In genomic region chr7:46795287-46796205, GRCm38 (mm10) we compare ENCODE assay signal across 8 mouse cellular contexts. TPM values are rescaled to one million over a fixed set of nuclear protein-coding genes. Genes with fewer than 3 reads are reported as not detected.
DNase-seq lines count a peak whose midpoint lies in the region; ATAC-seq lines count a peak whose summit lies in the region.

Gene Hps5 (minus strand): TSS chr7:46796064.
Gene Gtf2h1 (plus strand): TSS chr7:46796103.

- ATAC-seq in hindbrain, embryonic 15.5 days (ENCODE audit: low FRiP score, low read depth): peak; percentile 97

- DNase-seq in R1 (ENCODE audit: low read depth, low spot score): peak; percentile 98
- peak; percentile 98 to 99 for DNase-seq in cerebellum, postnatal 25 days
- DNase-seq in frontal cortex, postnatal 36 days (ENCODE audit: low spot score in 2 of 2): peak; percentile 97
- DNase-seq in left cerebral cortex, adult 11 months (ENCODE audit: low spot score): peak; percentile 93
- peak; percentile 98 for DNase-seq in lung, postnatal 4 days
- peak; percentile 96 for DNase-seq in retina, postnatal 7 days (ENCODE audit: low read depth, low spot score)
- peak; percentile 93 for DNase-seq in urinary bladder, adult 2 months (ENCODE audit: low spot score)

- no peaks in the 10 kb centered on the region for H3K9me3 ChIP-seq in hindbrain, embryonic 15.5 days

- peak within 1 kb of the TSS; percentile 98 for H3K4me2 ChIP-seq in hindbrain, embryonic 15.5 days

- H3K27me3 ChIP-seq in hindbrain, embryonic 15.5 days: no peaks in the 10 kb centered on the region

- H3K4me1 ChIP-seq in hindbrain, embryonic 15.5 days (replicated peaks): peaks cover 36% of the 10 kb centered on the region

- peak within 1 kb of the TSS; percentile 100 for H3K4me3 ChIP-seq in hindbrain, embryonic 15.5 days

- WGBS in hindbrain, embryonic 15.5 days: under 1% methylated on average over 71 of the region's 75 CpGs

- H3K27ac ChIP-seq in hindbrain, embryonic 15.5 days (replicated peaks): peak within 1 kb of the TSS; percentile 87

- peaks cover 15% of the 10 kb centered on the region; the same call in 1 of the 2 replicates for H3K36me3 ChIP-seq in hindbrain, embryonic 15.5 days

- peak within 1 kb of the TSS; percentile 99 for H3K9ac ChIP-seq in hindbrain, embryonic 15.5 days

RNA-seq across cellular contexts. Expression of gene Hps5, which starts in this region (rescaled TPM):
- polyA plus RNA-seq in hindbrain, embryonic 15.5 days (2015; fragmentation: Nextera tagmentation; extraction: Ambion mirVana): 13.2 and 14.4 TPM in 2 replicates
- 22.3 and 23.1 TPM in 2 replicates for polyA plus RNA-seq in urinary bladder, adult 2 months (2012; rRNA removed)

RNA-seq across cellular contexts. Expression of gene Gtf2h1, which starts in this region (rescaled TPM):
- 39.5 and 41.2 TPM in 2 replicates for polyA plus RNA-seq in hindbrain, embryonic 15.5 days (2015; fragmentation: Nextera tagmentation; extraction: Ambion mirVana)
- polyA plus RNA-seq in urinary bladder, adult 2 months (2012; rRNA removed): 27.8 and 30.3 TPM in 2 replicates

Comparison
In these comparisons a context has a peak if more than half of its experiments do, and no peak if none do; other contexts are left out.
1. Peak in every context shown above with its lines: DNase-seq, ATAC-seq, H3K4me3 ChIP-seq and H3K27ac ChIP-seq.